Mouse (Mus musculus) cortical plate, adult 2 months (tissue): ENCODE data around the gene Coq8a.

ENCODE experiments used
- CTCF ChIP-seq: fragments of 200-500 bp; IDR thresholded peaks from 2 replicates; pipeline ENCODE4 v1.5.1; 2011; ENCODE audit warnings: mild to moderate bottlenecking, control low read depth, low read length; ENCODE audit not compliant: insufficient read depth; ENCODE audit errors: extremely low read depth
- POLR2A ChIP-seq: fragments of 200-500 bp; IDR thresholded peaks from 2 replicates; pipeline ENCODE4 v1.6.1; 2011; ENCODE audit warnings: mild to moderate bottlenecking, low read length, control low read depth; ENCODE audit not compliant: insufficient read depth; ENCODE audit errors: extremely low read depth

GRCm38 (mm10) chr1:180198959-180199714 lies at the start of gene Coq8a:
- TF ChIP-seq POLR2A (no peak), CTCF (no peak)
